Mouse (Mus musculus) embryonic stem cell, embryonic (primary cell): ENCODE results near the gene Zdhhc21.

Experiments
- CTCF ChIA-PET, 4 experiments: fragments of 300-600 bp in 2 of 4; fragments of 350-600 bp in 2 of 4; sonication (Branson Sonifier 250); formaldehyde crosslinking; loops; one replicate each; lab custom pipeline; 2022; ENCODE audit warnings: inconsistent platforms in 2 of 4; lab: Charles Lee
- POLR2A ChIA-PET, 4 experiments: fragments of 300-600 bp in 2 of 4; fragments of 350-600 bp in 2 of 4; sonication (Branson Sonifier 250); formaldehyde crosslinking; loops; one replicate each; lab custom pipeline; 2022; ENCODE audit warnings: antibody characterized with exemption in 4 of 4, inconsistent platforms in 1 of 4; lab: Charles Lee

Zdhhc21 gene

GRCm38 (mm10) chr4:82870931-82871330 is 11.2 kb upstream of the Zdhhc21 start:
- ChIA-PET CTCF (no interaction called here), POLR2A (interaction anchor here in 1 of 4 experiments (1.5 kb wide), 1 partner anchor 12 kb away, joined by 7 read pairs; no protein-coding TSS in a partner anchor)

DNA sequence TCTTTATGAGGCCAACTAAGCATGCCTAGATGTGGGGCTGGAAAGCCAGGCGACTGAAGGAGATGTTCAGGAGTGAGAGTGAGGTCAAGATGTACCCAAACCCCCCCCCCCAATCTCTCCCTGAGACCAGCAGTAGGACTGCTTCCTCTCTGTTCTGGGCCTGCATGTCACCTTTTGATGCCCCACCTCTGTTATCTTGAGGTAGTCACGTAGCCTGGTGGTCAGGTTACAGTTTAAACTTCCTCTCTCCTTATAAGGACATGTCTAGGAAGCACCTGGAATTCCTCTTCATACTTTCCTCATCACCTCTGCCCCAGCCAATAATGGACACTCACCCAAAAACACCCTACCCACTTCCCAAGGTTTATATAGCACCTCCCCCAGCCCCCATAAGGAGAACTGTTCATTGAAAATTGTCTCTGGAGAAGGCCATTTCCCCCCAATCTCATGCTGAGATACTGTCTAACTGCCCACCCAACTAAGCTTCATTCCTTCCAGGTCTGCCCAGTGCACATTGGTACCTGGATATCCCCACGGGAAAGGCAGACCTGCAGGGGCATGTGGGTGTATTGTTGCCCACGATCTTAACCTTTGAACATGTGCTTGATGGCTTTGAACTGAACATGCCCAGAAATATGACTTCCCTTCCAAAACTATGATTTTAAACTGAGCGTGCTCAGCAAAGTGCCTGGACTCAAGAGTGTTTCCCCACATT is 8.1 kb upstream of the Zdhhc21 start:
- POLR2A ChIA-PET: no interaction called here
- CTCF ChIA-PET: interaction anchor here in 1 of 4 experiments (0.7 kb wide), 1 partner anchor 15 kb away, joined by 7 read pairs; no protein-coding TSS in a partner anchor

DNA sequence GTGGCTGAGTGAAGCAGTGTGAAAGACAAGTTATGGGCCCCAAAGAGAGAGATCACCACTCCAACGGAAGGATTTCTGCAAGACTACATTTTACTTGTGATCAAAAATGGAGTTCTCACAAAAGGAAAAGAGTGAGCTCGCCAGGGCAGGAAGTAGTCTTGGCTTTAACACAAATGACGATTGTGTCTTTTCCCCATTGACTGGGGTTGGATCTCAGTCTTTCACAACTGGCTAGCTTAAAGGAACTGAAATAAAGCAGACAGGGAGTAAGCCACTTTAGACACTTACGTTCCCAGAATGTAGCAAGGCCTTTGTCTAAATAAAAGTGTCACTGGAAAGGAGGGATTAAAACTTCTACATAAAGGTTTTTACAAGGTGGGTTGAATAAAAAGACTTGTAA is 7.4 kb upstream of the Zdhhc21 start:
- POLR2A ChIA-PET: no interaction called here
- CTCF ChIA-PET: interaction anchor here in 1 of 4 experiments (0.7 kb wide), 1 partner anchor 15 kb away, joined by 7 read pairs; no protein-coding TSS in a partner anchor

GRCm38 (mm10) chr4:82864974-82865699 is 5.4 kb upstream of the Zdhhc21 start:
- CTCF ChIA-PET: interaction anchor here in 1 of 4 experiments (0.6 kb wide), 1 partner anchor 19 kb away, joined by 10 read pairs; no protein-coding TSS in a partner anchor
- POLR2A ChIA-PET: no interaction called here

GRCm38 (mm10) chr4:82863316-82863715 is 3.6 kb upstream of the Zdhhc21 start:
- ChIA-PET CTCF (no interaction called here), POLR2A (no interaction called here)

DNA sequence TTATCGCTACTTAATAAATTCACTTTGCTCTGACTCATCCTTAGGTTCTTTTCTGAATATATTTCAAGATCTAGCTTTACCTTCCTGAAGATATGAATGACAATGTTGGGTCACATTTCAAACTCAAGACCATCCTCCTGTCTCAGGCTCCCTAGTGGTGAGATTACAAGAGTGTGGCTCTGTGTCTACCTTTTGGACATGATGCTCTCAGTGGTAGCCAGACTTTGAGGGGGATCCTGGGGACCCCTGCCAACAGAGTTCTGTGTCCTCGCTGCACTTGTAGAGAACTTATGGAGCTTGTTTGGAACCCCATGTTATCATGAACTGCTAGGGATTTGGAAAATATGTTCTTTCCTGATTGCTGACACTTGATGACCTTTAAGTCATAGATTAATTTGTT is 1.7 kb upstream of the Zdhhc21 start:
- POLR2A ChIA-PET: interaction anchor here in 1 of 4 experiments (1.6 kb wide), 1 partner anchor 12 kb away, joined by 3 read pairs; no protein-coding TSS in a partner anchor
- CTCF ChIA-PET: no interaction called here

DNA sequence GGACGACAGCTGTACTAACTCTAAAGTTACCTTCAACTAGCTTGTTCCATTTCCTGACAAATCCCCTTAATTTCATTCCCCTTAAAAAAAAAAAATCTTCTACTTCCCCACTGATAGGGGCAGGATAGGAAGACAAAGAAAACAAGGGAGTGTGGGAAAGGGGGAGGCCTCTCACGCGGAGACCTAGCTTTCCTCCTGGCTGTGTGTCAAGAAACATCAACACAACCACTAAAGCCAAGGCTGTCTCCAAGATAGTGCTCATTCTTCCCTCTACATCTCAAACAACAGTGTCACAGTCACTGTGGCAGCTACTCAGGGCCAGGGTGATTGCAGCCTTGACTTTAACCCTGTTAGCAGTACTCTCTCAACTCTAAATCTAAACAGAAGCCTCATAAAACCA is 808 bp upstream of the Zdhhc21 start:
- ChIA-PET CTCF (interaction anchor here in 1 of 4 experiments (0.7 kb wide), 1 partner anchor 681 kb away, joined by 3 read pairs; no protein-coding TSS in a partner anchor), POLR2A (interaction anchor here in 1 of 4 experiments (1.4 kb wide), 1 partner anchor 11 kb away, joined by 5 read pairs; no protein-coding TSS in a partner anchor)

DNA sequence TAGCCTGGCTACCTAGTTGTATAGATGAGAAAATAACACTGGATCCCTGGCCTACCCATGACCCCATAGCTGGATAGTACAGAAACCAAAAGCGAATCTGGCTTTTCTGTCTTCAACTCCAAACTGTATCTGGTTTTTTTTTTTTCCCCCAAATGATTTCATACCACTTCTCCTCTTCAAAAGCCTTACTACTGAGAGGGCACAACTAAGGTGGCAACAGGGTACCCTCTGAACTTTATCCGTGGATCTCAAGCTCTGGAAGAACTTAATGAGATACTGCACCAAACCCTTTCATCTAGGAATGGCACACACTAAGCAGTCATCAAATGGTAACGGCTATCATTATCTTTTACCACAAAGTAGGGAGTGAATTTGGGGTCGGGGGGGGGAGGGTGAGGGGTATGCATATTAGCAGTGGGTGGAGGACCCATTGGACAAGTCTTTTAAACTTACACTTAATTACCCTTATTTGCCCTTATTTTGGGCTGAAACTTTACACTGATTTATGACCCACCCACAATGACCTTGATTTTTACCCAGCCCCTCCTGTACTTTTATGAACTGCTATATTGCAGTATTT is 1.2 kb downstream of the Zdhhc21 start:
- ChIA-PET CTCF (interaction anchor here in 1 of 4 experiments (0.6 kb wide), 1 partner anchor 25 kb away, joined by 4 read pairs; no protein-coding TSS in a partner anchor), POLR2A (interaction anchor here in 2 of 4 experiments (0.7 to 1.5 kb wide), 3 partner anchors 13 to 376 kb away, joined by 3 to 7 read pairs (median 4); no protein-coding TSS in a partner anchor)

DNA sequence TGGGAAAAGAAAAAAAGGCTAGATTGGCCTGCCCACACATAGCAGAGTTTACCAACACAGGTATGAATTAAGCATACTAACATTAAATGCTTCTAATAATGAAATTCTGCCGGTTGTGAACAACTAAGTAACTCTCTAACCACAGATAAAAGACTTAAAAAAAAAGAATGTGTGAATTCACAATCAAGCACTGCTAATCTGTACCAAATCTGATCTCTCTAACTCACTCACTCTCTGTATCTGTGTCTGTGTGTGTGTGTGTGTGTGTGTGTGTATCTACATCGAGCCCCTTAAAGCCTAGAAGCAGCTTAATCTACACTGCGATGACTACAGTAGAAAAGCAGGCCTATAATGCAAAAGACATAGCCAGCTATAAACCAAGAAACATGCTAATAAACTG is 2.8 kb downstream of the Zdhhc21 start:
- ChIA-PET CTCF (no interaction called here), POLR2A (no interaction called here)

DNA sequence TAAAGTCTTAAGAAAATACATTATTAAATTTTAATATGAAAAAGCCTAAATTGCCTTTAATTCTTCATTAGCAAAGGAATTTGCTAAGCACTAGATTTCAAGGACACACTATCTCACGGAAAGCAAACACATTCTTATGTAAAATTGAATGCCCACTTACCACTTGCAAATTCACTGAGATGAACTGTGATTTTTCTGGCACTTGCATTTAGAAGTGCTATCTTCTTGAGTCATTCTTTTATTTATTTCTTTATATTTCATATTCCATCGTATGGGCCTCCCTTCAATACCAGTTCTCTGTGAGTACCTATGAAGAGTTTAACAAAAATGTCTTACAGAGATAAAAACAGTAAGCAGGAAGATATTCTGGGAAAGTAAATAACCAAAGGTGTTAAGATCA is 5.9 kb downstream of the Zdhhc21 start:
- POLR2A ChIA-PET: interaction anchor here in 1 of 4 experiments (0.9 kb wide), 1 partner anchor 11 kb away, joined by 4 read pairs; no protein-coding TSS in a partner anchor
- CTCF ChIA-PET: interaction anchor here in 1 of 4 experiments (0.6 kb wide), 1 partner anchor 30 kb away, joined by 3 read pairs; no protein-coding TSS in a partner anchor

DNA sequence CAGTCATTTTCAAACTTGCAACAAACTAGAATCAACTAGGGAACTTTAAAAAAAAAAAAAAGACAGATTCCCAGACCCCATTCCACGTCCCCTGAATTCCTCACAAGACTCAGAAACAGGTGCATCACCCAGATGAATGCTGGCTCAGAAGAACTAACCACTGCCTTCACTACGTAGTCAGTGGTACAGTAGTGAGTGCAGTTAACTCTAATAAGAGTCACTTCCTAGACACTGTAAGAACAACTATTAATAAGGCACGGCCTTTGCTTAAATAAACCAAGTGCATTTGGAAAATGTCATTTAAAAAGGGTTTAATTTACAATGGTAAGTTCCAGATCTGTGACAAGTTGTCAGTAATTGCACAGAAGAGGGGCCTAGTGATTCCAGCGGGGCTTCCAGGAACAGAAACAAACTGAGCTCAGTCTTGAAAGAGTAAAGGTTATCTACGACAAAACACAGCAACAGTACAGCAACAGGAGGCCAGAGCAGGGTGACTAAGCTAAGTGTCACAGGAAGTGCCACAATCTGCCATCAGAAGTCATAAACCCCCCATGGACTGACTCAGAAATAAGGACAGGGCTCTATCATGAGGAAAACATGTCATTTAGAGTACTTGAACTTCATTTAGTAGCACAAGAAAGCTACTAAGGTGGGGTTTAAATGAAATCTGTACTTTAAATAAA is 11.1 kb downstream of the Zdhhc21 start:
- ChIA-PET CTCF (no interaction called here), POLR2A (interaction anchor here in 1 of 4 experiments (0.6 kb wide), 1 partner anchor 14 kb away, joined by 4 read pairs; no protein-coding TSS in a partner anchor)

GRCm38 (mm10) chr4:82837526-82838240 is 22.1 kb downstream of the Zdhhc21 start:
- CTCF ChIA-PET: no interaction called here
- POLR2A ChIA-PET: no interaction called here

GRCm38 (mm10) chr4:82831155-82831554 is 28.6 kb downstream of the Zdhhc21 start:
- ChIA-PET POLR2A (no interaction called here), CTCF (no interaction called here)

GRCm38 (mm10) chr4:82829429-82829828 is 30.3 kb downstream of the Zdhhc21 start:
- ChIA-PET CTCF (no interaction called here), POLR2A (no interaction called here)

GRCm38 (mm10) chr4:82827001-82827400 is 32.8 kb downstream of the Zdhhc21 start:
- CTCF ChIA-PET: no interaction called here
- POLR2A ChIA-PET: interaction anchor here in 1 of 4 experiments (1.7 to 2.0 kb wide), 2 partner anchors 8 to 11 kb away, joined by 4 to 5 read pairs; no protein-coding TSS in a partner anchor

GRCm38 (mm10) chr4:82817833-82818232 is 41.9 kb downstream of the Zdhhc21 start:
- CTCF ChIA-PET: no interaction called here
- POLR2A ChIA-PET: no interaction called here

- POLR2A ChIA-PET: interaction anchor here in 1 of 4 experiments (2.0 kb wide), 1 partner anchor 10 kb away, joined by 5 read pairs; no protein-coding TSS in a partner anchor
- CTCF ChIA-PET: no interaction called here
These were observed 43.4 kb downstream of the Zdhhc21 start for GRCm38 (mm10) chr4:82816351-82816750.

GRCm38 (mm10) chr4:82815296-82815695 is 44.5 kb downstream of the Zdhhc21 start:
- CTCF ChIA-PET: no interaction called here
- POLR2A ChIA-PET: interaction anchor here in 1 of 4 experiments (2.0 kb wide), 1 partner anchor 11 kb away, joined by 5 read pairs; no protein-coding TSS in a partner anchor
